Mouse (Mus musculus) testis, postnatal 10 days (tissue): ENCODE data around the gene Tmtc1.

Experiments used
- DNase-seq: peaks from one replicate; pipeline ENCODE4 v3.0.0; 2021; ENCODE audit warnings: low spot score

Gene Tmtc1

DNA sequence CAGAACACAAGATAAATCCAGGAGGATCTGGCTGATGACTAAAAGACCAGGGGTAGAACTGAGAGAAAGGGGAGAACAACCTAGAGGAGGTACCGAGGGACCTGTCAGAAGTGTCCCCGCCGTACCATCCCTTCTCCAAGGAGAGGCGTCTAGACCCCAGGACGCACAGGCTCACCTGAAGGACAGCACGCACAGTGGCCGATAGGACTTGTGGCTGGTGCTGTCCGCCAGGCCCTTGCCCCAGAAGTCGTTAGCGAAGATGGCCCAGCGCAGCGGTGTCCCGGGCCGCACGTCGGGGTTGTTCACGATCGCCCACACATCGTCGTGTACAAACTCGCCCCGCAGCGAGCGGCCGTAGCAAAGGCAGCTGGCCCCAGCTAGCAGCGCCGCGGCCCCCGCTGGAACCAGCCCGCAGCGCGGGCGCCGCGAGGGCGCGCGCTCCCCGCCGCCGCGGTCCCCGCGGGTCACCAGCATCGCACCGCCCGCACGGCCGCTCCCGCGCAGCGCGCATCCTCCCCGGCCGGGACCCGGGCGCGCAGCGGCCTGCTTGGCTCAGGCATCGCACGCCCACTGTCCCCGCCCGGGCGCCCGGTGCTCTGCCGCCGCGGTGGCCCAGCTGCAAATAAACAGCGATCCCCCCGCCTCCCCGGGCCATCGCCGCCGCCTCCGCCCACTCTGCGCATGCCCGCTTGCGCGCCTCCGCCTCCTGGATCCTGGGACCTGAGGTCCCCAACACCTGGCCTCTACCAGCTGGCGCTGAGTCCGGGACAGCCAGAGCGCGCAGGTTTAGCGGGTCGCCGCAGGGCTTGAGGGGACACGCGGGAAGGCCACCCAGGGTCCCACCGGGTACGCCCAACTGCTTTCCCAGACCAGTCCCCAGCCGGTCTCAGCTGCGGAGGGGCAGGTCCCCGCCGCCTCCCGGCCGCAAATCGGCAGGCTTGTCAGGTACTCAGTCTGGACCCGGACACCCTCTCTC is at the start of gene Tmtc1:
TSS of gene Tmtc1 (minus strand) at position 664 of the 976 bp plus-strand sequence.
- DNase-seq, result peak; percentile 80

DNA sequence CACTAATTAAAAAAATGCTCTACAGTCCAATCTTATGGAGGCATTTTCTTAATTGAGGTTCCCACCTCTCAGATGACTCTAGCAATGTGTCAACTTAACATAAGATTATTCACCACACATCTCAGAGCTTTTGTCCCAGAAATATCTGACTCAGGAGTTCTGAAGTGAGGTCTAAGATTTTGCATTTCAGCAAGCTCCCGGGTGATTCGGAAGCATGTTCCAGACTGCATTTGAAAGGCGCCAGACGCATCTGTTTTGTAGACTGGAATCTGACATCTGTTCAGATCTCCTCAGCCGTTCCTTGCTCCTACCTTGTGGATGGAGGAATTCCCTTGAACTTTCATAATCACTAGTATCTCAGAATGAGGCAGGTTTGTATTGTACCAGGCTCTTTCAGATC is 47.7 kb upstream of the Tmtc1 start:
- no peak for DNase-seq

DNA sequence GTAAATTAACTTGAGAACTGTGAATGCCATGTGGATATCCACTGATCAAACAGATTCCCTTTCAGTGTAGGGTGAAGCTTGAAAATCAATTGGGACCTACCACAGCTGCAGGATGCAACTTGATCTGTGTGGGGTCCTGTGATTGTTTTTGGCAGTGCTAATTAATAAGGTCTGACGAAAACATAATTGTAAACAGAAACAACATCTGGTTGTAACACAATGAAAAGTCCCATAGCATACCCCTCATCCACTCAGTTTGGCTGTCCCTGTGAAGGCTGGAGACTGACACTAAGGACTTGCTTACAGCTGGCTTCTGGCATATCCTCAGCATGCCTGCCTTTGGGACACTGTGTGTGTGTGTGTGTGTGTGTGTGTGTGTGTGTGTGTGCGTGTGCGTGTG is 42.6 kb upstream of the Tmtc1 start:
- DNase-seq, result no peak

DNA sequence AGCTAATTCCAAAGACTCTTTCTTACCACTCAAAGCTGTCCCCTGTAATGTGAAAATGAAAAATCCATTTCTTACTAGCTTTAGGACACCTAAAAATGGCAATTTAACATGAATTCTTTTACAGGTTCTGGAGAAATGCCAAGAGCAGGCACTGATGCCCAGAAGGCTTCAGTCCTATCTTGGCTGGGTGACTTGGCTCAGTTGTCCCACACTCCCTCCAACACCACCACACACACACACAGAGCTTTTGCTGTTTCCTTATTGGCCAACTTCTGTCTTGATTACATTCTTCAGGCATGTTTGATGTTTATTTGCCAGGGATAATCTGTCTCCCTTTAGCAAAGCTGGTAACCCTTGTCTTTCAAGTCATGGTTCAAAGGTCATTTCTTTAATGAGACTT is 37.7 kb upstream of the Tmtc1 start:
- DNase-seq, result no peak

DNA sequence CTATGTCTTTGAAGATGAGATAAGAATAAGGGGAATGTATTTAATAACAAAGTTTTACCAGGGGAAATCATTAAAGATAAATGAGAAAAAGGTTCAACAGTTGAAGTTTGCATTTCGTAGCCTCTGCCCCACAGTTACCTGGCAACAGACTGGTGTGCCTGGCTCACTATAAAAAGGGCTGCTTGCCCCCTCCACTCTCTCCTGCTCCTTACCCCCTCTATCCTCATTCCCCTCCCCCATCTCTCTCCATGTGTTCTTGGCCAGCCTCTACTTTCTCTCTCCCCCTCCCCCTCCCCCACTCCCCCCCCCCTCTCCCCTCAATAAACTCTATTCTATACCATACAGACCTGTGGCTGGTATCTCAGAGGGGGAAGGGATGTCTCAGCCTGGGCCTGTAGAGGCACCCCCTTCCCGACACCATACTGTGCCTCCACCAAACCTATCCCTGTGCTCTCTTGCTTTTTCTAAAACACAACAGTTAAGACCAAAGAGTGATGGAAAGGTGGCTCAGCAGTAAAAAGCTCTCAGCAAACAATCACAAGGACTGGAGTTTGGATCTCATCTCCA is 35.6 kb upstream of the Tmtc1 start:
- no peak for DNase-seq

DNA sequence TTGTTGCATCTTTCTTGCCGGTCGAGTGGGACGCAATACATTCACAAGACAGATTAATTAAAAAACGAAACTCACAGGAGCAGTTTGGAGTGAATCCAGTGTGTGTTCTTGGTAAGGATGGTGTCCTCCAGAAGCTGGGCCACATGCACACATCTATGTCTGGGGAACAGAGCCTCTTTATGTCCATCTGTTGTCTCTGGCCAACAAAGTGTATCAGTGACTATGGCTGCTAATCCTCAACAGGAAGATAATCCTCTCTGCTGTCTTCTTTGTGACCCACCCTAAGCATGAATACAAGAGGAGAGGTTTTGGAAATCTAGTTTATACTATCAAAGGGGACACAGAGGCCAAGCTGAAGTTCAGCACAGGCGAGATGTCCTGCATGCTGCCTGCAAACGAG is 34.2 kb upstream of the Tmtc1 start:
- DNase-seq, result no peak

DNA sequence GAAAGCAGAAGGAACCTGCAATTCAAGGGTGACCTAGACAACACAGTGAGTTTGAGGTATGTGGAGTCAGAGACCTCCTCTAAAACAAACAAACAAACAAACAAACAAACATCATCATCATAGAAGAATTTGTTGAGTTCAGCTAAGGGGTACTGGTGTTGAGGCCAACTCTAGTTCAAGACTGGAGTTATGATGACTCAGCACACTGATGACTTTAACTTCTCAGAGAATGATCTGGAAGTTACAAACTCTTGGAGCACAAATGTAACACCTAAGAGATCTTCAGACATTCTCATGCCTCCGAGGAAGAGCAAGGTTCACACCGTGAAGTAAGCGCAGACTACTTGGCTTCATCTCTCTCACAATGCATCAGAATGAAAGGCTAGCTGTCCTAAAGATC is 28.1 kb upstream of the Tmtc1 start:
- no peak for DNase-seq

DNA sequence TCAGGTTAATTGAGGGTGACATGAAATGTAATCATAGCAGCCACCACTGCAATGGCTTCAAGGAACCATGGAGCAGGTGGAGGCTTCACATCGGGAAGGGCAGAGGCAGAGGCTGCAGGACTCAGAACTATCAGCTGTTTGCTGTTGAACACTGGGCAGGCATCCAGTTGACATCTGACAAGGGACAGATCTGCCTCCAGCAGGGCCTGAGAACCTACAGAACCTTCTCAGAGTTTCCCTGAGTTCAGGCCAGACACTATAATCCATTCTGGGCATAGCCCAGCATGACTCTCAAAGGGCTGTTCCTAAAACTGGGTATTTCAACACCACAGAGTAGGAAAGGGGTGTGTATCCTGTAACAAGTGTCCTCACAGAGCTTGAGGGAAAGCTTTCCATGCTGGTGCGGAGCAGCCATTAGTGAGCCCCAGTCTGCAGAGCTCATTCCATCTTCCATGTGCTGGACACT is 23.8 kb upstream of the Tmtc1 start:
- DNase-seq, result no peak

DNA sequence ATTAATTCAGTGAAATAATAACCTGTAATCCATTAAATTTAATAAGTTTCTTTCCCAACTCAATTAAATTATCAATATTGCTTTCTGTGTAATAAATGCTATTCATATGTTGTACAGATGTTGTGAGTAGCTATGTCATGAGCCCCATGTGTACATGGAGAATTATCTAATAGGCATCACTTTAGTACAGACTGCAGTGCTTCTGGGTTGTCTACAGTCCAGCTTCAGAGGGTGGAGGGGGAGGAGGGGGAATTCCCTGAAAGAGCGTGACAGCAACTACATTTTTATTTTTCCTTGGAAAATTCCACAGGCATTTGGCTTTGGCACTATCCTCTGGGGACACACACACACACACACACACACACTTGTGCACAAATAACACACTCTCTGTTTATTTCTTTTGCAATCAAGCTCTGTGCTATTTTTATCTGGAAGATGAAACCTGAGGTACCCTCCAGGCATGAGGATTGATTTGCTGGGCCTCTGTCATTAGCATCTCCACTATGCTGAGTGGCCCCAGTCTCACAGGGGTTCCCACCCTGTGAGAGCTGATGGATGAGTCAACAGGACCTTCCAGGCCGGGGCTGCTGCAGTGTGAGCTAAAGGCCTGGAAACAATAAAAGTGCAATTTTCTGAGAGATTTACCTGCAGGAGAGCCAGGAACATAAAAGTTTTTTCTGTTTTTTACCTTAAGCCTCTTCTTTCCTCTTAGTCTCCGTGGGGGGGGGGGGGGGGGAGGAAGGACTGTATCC is 23.2 kb upstream of the Tmtc1 start:
- DNase-seq, result no peak

DNA sequence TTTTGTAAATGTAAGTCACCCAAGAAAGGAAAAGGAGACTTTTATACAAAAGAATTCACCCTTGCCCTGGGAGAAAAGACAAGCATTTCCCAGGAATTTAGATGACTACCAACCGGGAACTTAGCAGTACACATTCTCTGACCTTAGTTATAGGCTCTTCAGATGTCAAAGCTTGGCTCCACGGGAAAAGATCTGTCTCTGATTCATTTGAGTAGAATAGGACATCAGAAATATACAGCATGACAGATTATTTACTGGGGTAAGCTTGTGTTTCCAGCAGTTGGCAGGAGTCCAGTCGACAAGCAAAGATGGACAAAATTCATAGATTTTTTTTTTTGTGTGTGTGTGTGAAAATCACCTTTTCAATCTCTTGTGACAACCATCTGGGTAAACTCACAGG is 15.4 kb upstream of the Tmtc1 start:
- no peak for DNase-seq

DNA sequence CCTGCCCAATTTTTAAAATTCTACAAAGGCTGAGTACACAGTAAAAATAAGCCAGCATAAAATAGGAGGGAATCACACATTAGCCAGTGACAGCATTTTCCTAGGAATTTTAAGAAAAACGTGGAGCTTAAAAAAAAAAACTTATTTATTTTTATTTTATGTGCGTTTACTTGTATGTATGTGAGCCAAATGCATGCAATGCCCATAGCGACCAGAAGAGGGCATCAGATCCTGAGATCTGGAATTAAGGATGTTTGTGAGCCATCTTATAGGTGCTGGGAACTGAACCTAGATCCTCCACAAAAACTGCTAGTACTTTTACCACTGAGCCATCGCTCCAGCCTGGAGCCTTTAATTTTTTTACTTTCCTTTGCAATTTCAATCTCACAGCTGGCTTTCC is 11.3 kb upstream of the Tmtc1 start:
- no peak for DNase-seq

DNA sequence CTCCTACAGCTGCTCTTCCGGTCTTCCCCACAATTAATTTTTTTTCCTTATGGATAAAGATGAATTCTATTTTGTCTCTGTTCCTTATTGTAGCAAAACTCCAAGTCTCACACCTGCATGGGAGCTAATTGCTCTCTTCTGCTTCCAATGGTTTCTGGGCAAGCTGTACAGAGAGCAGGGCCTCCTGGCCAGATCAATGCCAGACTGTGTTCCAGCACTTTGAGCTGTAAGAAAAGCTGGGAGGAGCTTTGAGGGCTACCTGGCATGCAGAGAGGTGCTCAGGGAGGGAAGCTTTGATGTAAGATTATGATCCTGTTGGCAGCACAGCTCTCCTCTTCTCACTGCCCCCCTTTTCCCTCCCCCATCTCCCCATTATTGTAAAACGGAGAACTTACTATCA is 10.6 kb upstream of the Tmtc1 start:
- DNase-seq, result no peak

DNA sequence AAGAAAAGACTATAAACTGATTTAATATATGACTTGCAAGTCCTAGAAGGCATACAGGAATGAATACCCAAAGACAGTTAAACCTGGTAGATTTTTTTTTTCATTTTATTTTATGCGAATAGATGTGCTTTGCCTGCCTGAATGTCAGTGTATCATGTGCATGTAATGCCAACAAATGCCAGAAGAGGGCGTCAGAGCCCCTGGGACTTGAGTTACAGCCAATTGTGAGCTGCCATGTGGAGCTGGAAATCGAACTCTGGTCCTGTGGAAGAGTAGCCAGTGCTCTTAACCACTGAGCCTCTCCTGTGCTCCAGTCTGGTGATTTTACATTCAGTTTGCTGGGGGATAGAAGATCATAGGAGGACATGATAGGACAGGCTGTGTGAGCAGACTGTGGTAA is 4.0 kb upstream of the Tmtc1 start:
- DNase-seq, result no peak

DNA sequence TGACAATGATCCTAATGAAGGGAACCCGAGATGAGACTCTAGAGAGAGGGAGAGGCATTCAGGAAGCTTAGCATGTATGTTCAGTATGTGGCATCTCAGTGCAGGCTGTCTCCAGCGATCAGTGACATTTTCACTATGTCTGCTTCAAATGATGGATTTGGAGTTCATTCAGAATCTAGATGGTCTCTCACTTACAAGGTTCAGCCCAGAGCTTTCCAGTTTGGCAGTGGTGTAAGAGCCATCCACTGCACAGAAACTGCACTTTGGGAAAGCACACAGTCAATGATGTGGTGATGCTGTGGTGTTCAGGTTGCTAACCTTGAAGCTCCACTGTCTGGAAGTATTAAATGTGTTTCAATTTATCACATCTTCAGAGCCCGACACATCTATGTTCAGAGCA is 1.9 kb upstream of the Tmtc1 start:
- no peak for DNase-seq

DNA sequence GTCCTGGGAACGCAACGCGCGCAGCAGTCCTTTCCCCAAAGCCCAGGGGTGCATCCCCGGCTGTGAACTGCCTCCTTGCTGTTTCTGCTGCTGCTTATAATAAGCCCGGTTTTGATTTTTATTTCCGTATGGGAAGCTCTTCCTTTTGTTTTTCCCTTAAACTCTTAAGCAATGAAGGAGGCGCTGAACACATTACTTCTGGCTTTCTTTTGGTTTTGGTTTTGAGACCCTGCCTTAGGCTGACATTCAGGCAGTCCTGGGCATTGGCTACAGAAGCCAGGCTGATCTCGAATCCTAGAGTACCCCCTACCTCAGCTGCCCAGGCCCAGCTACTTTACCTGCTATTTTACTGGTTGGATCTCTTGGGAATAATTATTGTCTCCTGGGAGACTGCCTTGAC is 607 bp upstream of the Tmtc1 start:
- no peak for DNase-seq

DNA sequence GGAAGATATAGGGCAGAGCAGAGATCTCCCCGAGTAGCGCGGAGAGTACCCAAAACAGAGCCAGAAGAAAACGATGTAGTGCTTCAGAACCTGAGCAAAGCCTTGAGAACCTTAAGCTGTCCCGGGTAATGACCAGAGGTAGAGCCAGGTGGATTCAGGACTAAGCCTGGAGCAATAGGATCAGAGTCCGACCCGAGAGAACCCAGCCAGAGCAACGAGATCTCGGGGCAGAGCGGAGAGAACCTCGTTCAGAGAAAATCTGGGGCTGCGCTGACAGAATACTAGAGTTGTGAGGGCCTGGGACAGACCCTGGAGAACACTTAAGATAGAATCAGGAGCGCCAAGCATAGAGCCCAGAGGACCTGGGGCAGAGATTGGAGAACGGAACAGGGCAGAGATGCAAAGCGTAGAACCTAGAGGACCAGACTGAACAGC is 881 bp downstream of the Tmtc1 start:
- DNase-seq, result no peak

DNA sequence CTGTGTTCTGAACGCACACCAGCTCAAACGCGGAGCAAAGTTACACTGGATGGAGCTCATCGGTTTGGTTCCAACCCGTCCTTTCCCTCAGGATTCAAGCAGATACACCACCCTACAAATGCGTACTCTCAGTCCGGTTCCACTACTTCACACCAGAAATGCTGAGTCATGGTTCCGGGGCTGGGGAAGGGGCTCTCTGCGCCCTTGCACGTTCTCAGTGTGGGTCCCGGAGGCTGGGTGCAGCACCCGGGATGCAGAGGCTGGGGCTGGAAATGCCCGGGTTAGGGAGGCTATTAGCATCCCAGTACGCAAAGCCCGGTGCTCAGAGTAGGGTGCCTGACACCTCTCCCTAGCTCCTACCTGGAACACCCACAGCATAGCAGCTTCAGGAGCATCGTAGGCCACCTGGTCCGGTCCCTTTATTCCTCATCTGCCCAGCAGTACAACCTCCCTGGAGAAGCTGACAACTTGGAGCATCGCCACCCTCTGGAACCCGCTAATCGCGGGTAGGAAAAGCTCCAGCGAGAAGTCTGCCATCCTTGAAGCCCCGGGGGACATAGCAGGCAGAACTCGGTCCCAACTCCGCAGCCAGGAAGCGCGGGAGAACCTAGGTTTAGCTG is 1.4 kb downstream of the Tmtc1 start:
- peak; percentile 44 for DNase-seq

DNA sequence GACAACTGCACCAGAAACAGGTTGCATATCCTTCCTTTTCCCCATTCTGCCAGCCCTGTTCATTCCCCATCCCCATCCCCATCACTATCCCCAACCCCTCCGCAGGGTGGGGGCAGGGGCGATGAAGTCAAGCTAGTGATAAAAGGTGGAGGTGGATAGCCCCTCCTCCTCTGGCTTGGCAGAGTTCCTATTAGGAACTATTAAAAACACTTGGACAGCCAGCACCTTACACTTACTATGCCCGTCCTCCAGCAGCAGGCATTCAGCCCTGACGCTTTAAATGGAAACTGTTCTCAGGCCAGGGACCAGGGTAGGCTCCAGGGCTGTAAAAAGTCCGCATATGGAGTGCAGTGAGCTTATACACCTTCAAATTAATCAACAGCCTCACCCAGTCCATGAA is 2.3 kb downstream of the Tmtc1 start:
- no peak for DNase-seq

DNA sequence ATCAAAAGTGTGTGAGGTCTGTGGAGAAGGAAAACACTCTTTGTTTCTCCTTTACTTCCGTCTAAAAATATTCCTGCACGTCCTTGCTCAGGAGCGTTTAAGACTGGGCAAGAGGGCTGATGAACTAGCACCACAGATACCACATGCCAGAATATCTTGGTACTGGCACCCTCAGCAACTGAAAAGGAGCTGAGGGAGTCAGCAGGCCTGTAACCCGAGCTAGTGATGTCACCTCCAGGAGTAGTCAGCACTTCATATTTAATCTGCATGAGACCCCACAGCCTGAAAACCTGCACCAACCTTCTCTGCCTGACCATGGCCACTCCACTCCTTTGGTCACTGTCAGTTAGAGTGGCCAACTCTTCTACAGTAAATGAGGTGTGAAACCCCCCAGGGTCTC is 5.1 kb downstream of the Tmtc1 start:
- no peak for DNase-seq

DNA sequence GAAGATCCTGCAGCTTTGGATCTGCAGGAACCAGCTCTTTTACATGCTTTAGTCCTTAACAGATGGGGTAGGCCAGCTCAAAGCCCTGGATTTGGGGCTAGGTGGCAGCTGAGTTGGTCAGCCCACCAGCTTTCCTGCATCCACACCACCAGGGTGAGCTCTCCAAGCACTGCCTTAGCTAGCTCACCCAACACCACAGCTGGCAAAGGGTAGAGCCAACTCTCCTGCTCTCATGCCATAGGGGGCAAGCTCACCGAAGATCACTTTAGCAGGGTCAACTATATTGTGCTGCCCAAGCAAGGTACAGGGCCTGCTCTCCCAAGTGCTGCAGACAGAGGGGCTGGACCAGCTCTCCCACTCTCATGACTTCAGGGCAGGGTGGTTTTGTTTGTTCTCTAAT is 6.6 kb downstream of the Tmtc1 start:
- no peak for DNase-seq

DNA sequence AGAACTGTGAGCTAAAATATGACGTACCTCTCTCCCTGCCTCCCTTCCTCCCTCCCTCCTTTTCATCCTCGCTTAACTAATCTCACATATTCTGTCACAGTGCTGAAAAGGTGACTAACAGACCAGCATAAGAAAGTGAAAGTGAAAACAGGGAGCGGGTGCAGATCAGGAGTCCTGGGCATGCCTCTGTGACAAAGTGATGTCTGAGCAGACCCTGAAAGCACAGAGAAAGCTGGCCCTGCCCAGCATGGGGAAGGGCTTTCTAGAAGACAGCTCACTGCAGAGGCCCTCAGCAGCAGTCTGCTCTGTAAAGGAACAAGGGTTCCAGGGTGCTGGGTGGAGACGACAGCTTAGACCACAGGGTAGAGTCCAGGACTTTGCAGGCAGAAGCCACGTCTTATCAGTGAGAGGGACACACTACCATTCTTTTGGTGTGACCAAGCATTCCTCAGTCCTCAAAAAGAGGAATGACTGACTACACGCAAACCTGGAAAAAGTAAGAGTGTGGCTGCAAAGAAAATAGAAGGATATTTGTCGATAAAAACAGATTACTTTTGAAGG is 7.7 kb downstream of the Tmtc1 start:
- no peak for DNase-seq

DNA sequence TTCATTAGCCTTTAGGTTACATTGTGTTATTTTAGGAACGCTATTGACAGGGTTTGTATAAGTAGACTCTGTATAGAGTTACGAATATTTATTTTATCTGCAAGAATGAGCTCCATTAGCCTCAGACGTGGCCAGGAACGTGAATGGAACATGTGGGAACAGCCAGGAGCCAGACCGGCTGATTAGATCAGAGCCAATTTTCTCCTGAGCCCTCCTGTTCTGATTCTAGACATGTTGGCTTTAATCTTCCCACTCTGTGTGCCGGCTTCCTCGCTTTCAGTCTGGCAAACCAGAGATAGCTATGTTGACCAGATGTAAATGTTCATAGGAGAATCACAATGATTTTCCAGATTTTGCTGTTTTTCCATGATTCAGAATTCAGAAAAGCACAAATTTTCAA is 22.6 kb downstream of the Tmtc1 start:
- DNase-seq, result no peak
